ENCODE assay signal across 27 mouse cellular contexts in the genomic region with DNA sequence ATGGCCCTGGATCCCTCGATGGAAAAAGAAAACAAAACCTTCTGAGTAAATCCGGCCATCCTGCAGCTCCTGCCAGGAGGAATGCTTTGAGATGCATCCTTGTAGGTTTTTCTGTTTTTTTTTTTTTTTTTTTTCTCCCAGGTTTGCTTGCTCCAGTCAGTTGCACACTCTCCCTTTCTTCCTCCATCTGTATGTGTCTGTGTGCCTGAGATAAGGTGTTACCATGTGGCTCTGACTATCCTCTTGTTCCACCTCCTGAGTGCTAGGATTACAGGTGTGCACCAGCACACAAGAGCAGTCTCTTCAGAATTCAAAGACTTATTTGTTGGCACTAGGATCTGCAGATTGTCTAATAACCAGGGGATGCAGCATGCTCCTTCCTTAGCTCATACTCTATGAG. TPM values are rescaled to one million over a fixed set of nuclear protein-coding genes. Genes with fewer than 3 reads are reported as not detected.
DNase-seq lines count a peak whose midpoint lies in the region; ATAC-seq and TF ChIP-seq lines count a peak whose summit lies in the region.
"Had no signal": no experiment of that assay in that cellular context is flagged by ENCODE, and none has a peak within 500 bp of the region (broad histone marks: within the 10 kb centered on the region; RNA-seq: fewer than 3 reads in every experiment).

No protein-coding gene starts in this region.

- no peak for TF ChIP-seq CTCF in stomach, postnatal 0 days (IDR thresholded peaks at IDR 0.05; ENCODE audit: low read depth)

- no peak for TF ChIP-seq EP300 in stomach, postnatal 0 days (optimal IDR thresholded peaks at IDR 0.05)

- H3K9me3 ChIP-seq in midbrain, embryonic 14.5 days (ENCODE audit: control insufficient read depth, low read length) = no peaks in the 10 kb centered on the region
- H3K9me3 ChIP-seq in midbrain, embryonic 13.5 days = no peaks in the 10 kb centered on the region
- no peaks in the 10 kb centered on the region for H3K9me3 ChIP-seq in liver, embryonic 11.5 days (ENCODE audit: control insufficient read depth, low read length)
- no peaks in the 10 kb centered on the region for H3K9me3 ChIP-seq in liver, embryonic 16.5 days (replicated peaks; ENCODE audit: control insufficient read depth, low read length)
- H3K9me3 ChIP-seq in stomach, postnatal 0 days (ENCODE audit: control insufficient read depth, low read length) = no peaks in the 10 kb centered on the region
- H3K9me3 ChIP-seq: embryonic facial prominence, embryonic 15.5 days; forebrain, embryonic 15.5 days; G1E; heart, embryonic 12.5 days; neural tube, embryonic 12.5 days had no signal

- peaks cover 8% of the 10 kb centered on the region for H3K4me1 ChIP-seq in midbrain, embryonic 14.5 days (ENCODE audit: control insufficient read depth, insufficient read depth, low read length)
- H3K4me1 ChIP-seq in midbrain, embryonic 13.5 days (replicated peaks) = peaks cover 36% of the 10 kb centered on the region
- H3K4me1 ChIP-seq in liver, embryonic 11.5 days (replicated peaks; ENCODE audit: control insufficient read depth, insufficient read depth, low read length) = peaks cover 30% of the 10 kb centered on the region
- peaks cover 30% of the 10 kb centered on the region for H3K4me1 ChIP-seq in liver, embryonic 16.5 days (ENCODE audit: control insufficient read depth, low read depth, low read length)
- no peaks in the 10 kb centered on the region; the same call in 1 of the 2 replicates for H3K4me1 ChIP-seq in stomach, postnatal 0 days (replicated peaks; ENCODE audit: control insufficient read depth, insufficient read depth)

- no peaks in the 10 kb centered on the region for H3K36me3 ChIP-seq in midbrain, embryonic 14.5 days (ENCODE audit: control insufficient read depth, insufficient read depth, low read length)
- H3K36me3 ChIP-seq in midbrain, embryonic 13.5 days = no peaks in the 10 kb centered on the region
- no peaks in the 10 kb centered on the region for H3K36me3 ChIP-seq in liver, embryonic 11.5 days (ENCODE audit: control insufficient read depth, insufficient read depth, low read length)
- H3K36me3 ChIP-seq in liver, embryonic 16.5 days (ENCODE audit: control insufficient read depth, insufficient read depth) = no peaks in the 10 kb centered on the region
- no peaks in the 10 kb centered on the region; the same call in 1 of the 2 replicates for H3K36me3 ChIP-seq in stomach, postnatal 0 days (ENCODE audit: control insufficient read depth, insufficient read depth, low read length)
- H3K36me3 ChIP-seq: embryonic facial prominence, embryonic 15.5 days; forebrain, embryonic 15.5 days; heart, embryonic 12.5 days; neural tube, embryonic 12.5 days had no signal

- H3K27ac ChIP-seq in midbrain, embryonic 14.5 days (replicated peaks; ENCODE audit: low read depth, low read length) = 0 out of 2 replicates have a peak overlapping the region, but pooled peaks have one; percentile 26
- no peak overlapping the region for H3K27ac ChIP-seq in midbrain, embryonic 13.5 days
- no peak overlapping the region for H3K27ac ChIP-seq in liver, embryonic 11.5 days (ENCODE audit: low read depth, low read length)
- H3K27ac ChIP-seq in liver, embryonic 16.5 days (ENCODE audit: low read length) = no peak overlapping the region
- H3K27ac ChIP-seq in stomach, postnatal 0 days (replicated peaks) = peak overlapping the region; percentile 76; the same call in 1 of the 2 replicates
- H3K27ac ChIP-seq: embryonic facial prominence, embryonic 15.5 days; forebrain, embryonic 15.5 days; hindbrain, postnatal 0 days; kidney, postnatal 0 days; neural tube, embryonic 12.5 days had no signal

- no peak for DNase-seq in midbrain, embryonic 14.5 days
- DNase-seq in liver, embryonic 11.5 days (ENCODE audit: low spot score) = no peak
- no peak for DNase-seq in stomach, postnatal 0 days (ENCODE audit: low spot score)
- DNase-seq in layer of hippocampus, adult 18-20 months (ENCODE audit: low spot score in 2 of 2) = no peak
- no peak for DNase-seq in thymus, postnatal 10 days (ENCODE audit: low spot score in 2 of 2)
- DNase-seq: adrenal gland, postnatal 10 days; B cell, adult 2 months; cerebellum, adult 9-10 months; gastrocnemius, postnatal 14 days; heart, postnatal 10 days; kidney, adult 2 months; lung, adult 2 months; lung, postnatal 14 days; retina, postnatal 1 day; right cerebral cortex, postnatal 25 days; spleen, adult 18-20 months; thymus, postnatal 36 days had no signal

- H3K9ac ChIP-seq in midbrain, embryonic 14.5 days (replicated peaks; ENCODE audit: low read length) = no peak overlapping the region
- H3K9ac ChIP-seq in midbrain, embryonic 13.5 days (replicated peaks) = no peak overlapping the region
- no peak overlapping the region for H3K9ac ChIP-seq in liver, embryonic 11.5 days (ENCODE audit: low read depth, low read length)
- no peak overlapping the region for H3K9ac ChIP-seq in liver, embryonic 16.5 days (ENCODE audit: low read depth, low read length)
- H3K9ac ChIP-seq in stomach, postnatal 0 days (ENCODE audit: low read length) = no peak overlapping the region
- H3K9ac ChIP-seq: embryonic facial prominence, embryonic 15.5 days; forebrain, embryonic 15.5 days; heart, embryonic 12.5 days; neural tube, embryonic 12.5 days had no signal

- H3K4me3 ChIP-seq in midbrain, embryonic 14.5 days (replicated peaks; ENCODE audit: low read depth, low read length) = no peak overlapping the region
- no peak overlapping the region for H3K4me3 ChIP-seq in midbrain, embryonic 13.5 days (replicated peaks)
- H3K4me3 ChIP-seq in liver, embryonic 11.5 days (ENCODE audit: low read depth, low read length) = no peak overlapping the region
- H3K4me3 ChIP-seq in liver, embryonic 16.5 days (ENCODE audit: low read depth, low read length) = no peak overlapping the region
- no peak overlapping the region for H3K4me3 ChIP-seq in stomach, postnatal 0 days (ENCODE audit: low read depth, low read length)
- H3K4me3 ChIP-seq: embryonic facial prominence, embryonic 15.5 days; forebrain, embryonic 15.5 days; heart, embryonic 12.5 days; neural tube, embryonic 12.5 days had no signal

- no peaks in the 10 kb centered on the region for H3K27me3 ChIP-seq in midbrain, embryonic 14.5 days (ENCODE audit: control insufficient read depth, insufficient read depth, low read length)
- H3K27me3 ChIP-seq in midbrain, embryonic 13.5 days = no peaks in the 10 kb centered on the region
- no peaks in the 10 kb centered on the region for H3K27me3 ChIP-seq in liver, embryonic 11.5 days (replicated peaks; ENCODE audit: control insufficient read depth, insufficient read depth, low read length)
- no peaks in the 10 kb centered on the region for H3K27me3 ChIP-seq in liver, embryonic 16.5 days (ENCODE audit: control insufficient read depth, insufficient read depth, low read depth, low read length)
- no peaks in the 10 kb centered on the region for H3K27me3 ChIP-seq in stomach, postnatal 0 days (ENCODE audit: control insufficient read depth, insufficient read depth, low read length)
- H3K27me3 ChIP-seq: CH12.LX; embryonic facial prominence, embryonic 15.5 days; forebrain, embryonic 15.5 days; heart, embryonic 12.5 days; neural tube, embryonic 12.5 days had no signal

- ATAC-seq in midbrain, embryonic 14.5 days (ENCODE audit: low FRiP score, low TSS enrichment) = no peak
- ATAC-seq in midbrain, embryonic 13.5 days = no peak
- ATAC-seq in liver, embryonic 11.5 days (replicated peaks; ENCODE audit: low FRiP score) = peak; percentile 86
- ATAC-seq in liver, embryonic 16.5 days (ENCODE audit: low read depth) = peak; percentile 65; the same call in 1 of the 2 replicates
- ATAC-seq in stomach, postnatal 0 days (ENCODE audit: low FRiP score, low TSS enrichment) = no peak
- ATAC-seq: forebrain, embryonic 15.5 days; hindbrain, postnatal 0 days had no signal

- 49% methylated on average over 2 of the region's 2 CpGs for WGBS in midbrain, embryonic 14.5 days
- WGBS in midbrain, embryonic 13.5 days = 54% methylated on average over 2 of the region's 2 CpGs
- WGBS in liver, embryonic 11.5 days = 58% methylated on average over 2 of the region's 2 CpGs
- WGBS in liver, embryonic 16.5 days (ENCODE audit: insufficient replicate concordance) = 29% methylated on average over 2 of the region's 2 CpGs
- 22% methylated on average over 2 of the region's 2 CpGs for WGBS in stomach, postnatal 0 days

- no peak overlapping the region for H3K4me2 ChIP-seq in midbrain, embryonic 14.5 days (ENCODE audit: low read length)
- no peak overlapping the region for H3K4me2 ChIP-seq in midbrain, embryonic 13.5 days (replicated peaks)
- H3K4me2 ChIP-seq in liver, embryonic 11.5 days = no peak overlapping the region
- no peak overlapping the region for H3K4me2 ChIP-seq in liver, embryonic 16.5 days (ENCODE audit: low read depth, low read length)
- no peak overlapping the region for H3K4me2 ChIP-seq in stomach, postnatal 0 days (replicated peaks; ENCODE audit: low read depth)
- H3K4me2 ChIP-seq: embryonic facial prominence, embryonic 15.5 days; forebrain, embryonic 15.5 days; heart, embryonic 12.5 days; neural tube, embryonic 12.5 days had no signal

RNA-seq across cellular contexts. Expression of gene Gna12, which starts 23.3 kb away (rescaled TPM):
- polyA plus RNA-seq in midbrain, embryonic 14.5 days (2014; fragmentation: Nextera tagmentation; extraction: Ambion mirVana) = 21.6 and 22.5 TPM in 2 replicates
- polyA plus RNA-seq in midbrain, embryonic 13.5 days (2015; fragmentation: Nextera tagmentation; extraction: Ambion mirVana) = 12.0 and 12.1 TPM in 2 replicates
- polyA plus RNA-seq in liver, embryonic 11.5 days (2014; fragmentation: Nextera tagmentation; extraction: Ambion mirVana) = 25.1 and 31.1 TPM in 2 replicates
- polyA plus RNA-seq in liver, embryonic 16.5 days (2015; fragmentation: Nextera tagmentation; extraction: Ambion mirVana) = 1.9 and 2.4 TPM in 2 replicates
- 19.6 and 24.8 TPM in 2 replicates for polyA plus RNA-seq in stomach, postnatal 0 days (2015; fragmentation: Nextera tagmentation; extraction: Ambion mirVana)
- total RNA-seq in layer of hippocampus, adult 18-20 months (2021) = 10 to 100 TPM; 86.2 to 95.6 TPM

Comparison
In these comparisons a context has a peak if more than half of its experiments do, and no peak if none do; other contexts are left out.
1. H3K27ac ChIP-seq: peak in midbrain, embryonic 14.5 days (single experiment) and stomach, postnatal 0 days (single experiment); none in midbrain, embryonic 13.5 days (single experiment), liver, embryonic 11.5 days (single experiment) and liver, embryonic 16.5 days (single experiment).
2. ATAC-seq: peak in liver, embryonic 11.5 days (single experiment) and liver, embryonic 16.5 days (single experiment); none in midbrain, embryonic 14.5 days (single experiment), midbrain, embryonic 13.5 days (single experiment) and stomach, postnatal 0 days (single experiment).